ENCODE assay signal across 8 mouse cellular contexts in the genomic region with DNA sequence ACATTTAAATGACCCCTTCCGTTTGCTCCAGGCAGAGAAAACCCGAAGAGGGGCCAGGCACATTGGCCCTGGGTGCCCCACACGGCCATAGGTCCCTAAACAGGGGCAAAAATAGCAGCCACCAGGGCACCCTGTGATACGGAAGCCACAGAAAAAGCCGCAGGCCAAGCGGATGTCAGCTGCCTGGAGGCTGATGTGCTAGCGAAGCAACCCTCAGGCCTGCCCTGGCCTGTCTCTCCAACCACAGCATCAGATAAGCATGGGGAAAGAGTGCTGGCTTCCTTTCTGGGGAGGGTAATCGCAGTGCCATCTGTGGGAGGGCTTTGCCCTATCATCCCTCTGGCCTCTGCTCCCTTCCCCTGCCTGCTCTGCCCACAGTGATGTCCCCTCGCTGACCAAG. TPM values are rescaled to one million over a fixed set of nuclear protein-coding genes. Genes with fewer than 3 reads are reported as not detected.
DNase-seq lines count a peak whose midpoint lies in the region; ATAC-seq and TF ChIP-seq lines count a peak whose summit lies in the region.
"Had no signal": no experiment of that assay in that cellular context is flagged by ENCODE, and none has a peak within 500 bp of the region (broad histone marks: within the 10 kb centered on the region; RNA-seq: fewer than 3 reads in every experiment).

No protein-coding gene starts in this region.

- TF ChIP-seq POLR2A in CH12.LX (IDR thresholded peaks at IDR 0.05; ENCODE audit: low read depth, low read length): no peak

- WGBS in liver, embryonic 12.5 days (ENCODE audit: insufficient replicate concordance): 15% methylated on average over 9 of the region's 9 CpGs
- 87% methylated on average over 9 of the region's 9 CpGs for WGBS in hindbrain, postnatal 0 days

- H3K79me2 ChIP-seq in CH12.LX (replicated peaks; ENCODE audit: control insufficient read depth, extremely low read depth, insufficient read depth, poor library complexity, severe bottlenecking): no peaks in the 10 kb centered on the region

- no peaks in the 10 kb centered on the region for H3K36me3 ChIP-seq in CH12.LX (replicated peaks in 1 of 2; ENCODE audit: control insufficient read depth in 1 of 2, insufficient read depth in 1 of 2, low read length in 1 of 2)
- no peaks in the 10 kb centered on the region for H3K36me3 ChIP-seq in liver, embryonic 12.5 days
- no peaks in the 10 kb centered on the region for H3K36me3 ChIP-seq in hindbrain, postnatal 0 days (ENCODE audit: insufficient read depth, low read length)

- no peaks in the 10 kb centered on the region for H3K9me3 ChIP-seq in CH12.LX (replicated peaks; ENCODE audit: low read length)
- H3K9me3 ChIP-seq in liver, embryonic 12.5 days (replicated peaks): no peaks in the 10 kb centered on the region
- no peaks in the 10 kb centered on the region for H3K9me3 ChIP-seq in hindbrain, postnatal 0 days (ENCODE audit: low read length)

- no peak overlapping the region for H3K4me2 ChIP-seq in CH12.LX (ENCODE audit: insufficient read depth, low read depth, poor library complexity, severe bottlenecking)
- no peak overlapping the region for H3K4me2 ChIP-seq in liver, embryonic 12.5 days
- H3K4me2 ChIP-seq in hindbrain, postnatal 0 days (ENCODE audit: low read depth, low read length): no peak overlapping the region
- H3K4me2 ChIP-seq: hindbrain, embryonic 14.5 days had no signal

- TF ChIP-seq EP300 in CH12.LX (IDR thresholded peaks at IDR 0.05; ENCODE audit: low read length): no peak

- H3K4me3 ChIP-seq in CH12.LX (replicated peaks in 1 of 3; ENCODE audit: low read depth in 2 of 3, low read length in 2 of 3, poor library complexity in 1 of 3): no peak overlapping the region
- no peak overlapping the region for H3K4me3 ChIP-seq in liver, embryonic 12.5 days
- no peak overlapping the region for H3K4me3 ChIP-seq in hindbrain, postnatal 0 days (ENCODE audit: low read length)

- dilution Hi-C loops in CH12.LX (cut with MboI; ENCODE audit: extremely low pct_ligation_motif_present, extremely low pct_unique_long_range_greater_than_20kb, low sequenced_read_pairs): no loop called here

- H3K27ac ChIP-seq in CH12.LX (ENCODE audit: insufficient read depth, low read depth): no peak overlapping the region
- H3K27ac ChIP-seq in liver, embryonic 12.5 days: no peak overlapping the region
- H3K27ac ChIP-seq in hindbrain, postnatal 0 days: no peak overlapping the region
- H3K27ac ChIP-seq: hindbrain, embryonic 14.5 days had no signal

- peak; percentile 75 for ATAC-seq in liver, embryonic 12.5 days
- no peak for ATAC-seq in hindbrain, postnatal 0 days

- in situ Hi-C loops in CH12.LX (cut with MboI; ENCODE audit: low pct_ligation_motif_present, low pct_unique_long_range_greater_than_20kb, low sequenced_read_pairs): no loop called here

- peaks cover 6 to 12% of the 10 kb centered on the region in 2 experiments for H3K4me1 ChIP-seq in CH12.LX (ENCODE audit: control insufficient read depth in 1 of 2, insufficient read depth in 2 of 2)
- peaks cover 16% of the 10 kb centered on the region for H3K4me1 ChIP-seq in liver, embryonic 12.5 days
- peaks cover 12% of the 10 kb centered on the region; the same call in 1 of the 2 replicates for H3K4me1 ChIP-seq in hindbrain, postnatal 0 days (ENCODE audit: insufficient read depth, low read length)

- no peak overlapping the region for H3K9ac ChIP-seq in CH12.LX (ENCODE audit: insufficient read depth, low read depth)
- no peak overlapping the region for H3K9ac ChIP-seq in liver, embryonic 12.5 days
- H3K9ac ChIP-seq in hindbrain, postnatal 0 days (replicated peaks; ENCODE audit: low read length): no peak overlapping the region
- H3K9ac ChIP-seq: hindbrain, embryonic 14.5 days had no signal

- TF ChIP-seq CTCF in CH12.LX (conservative IDR thresholded peaks at IDR 0.05 in 1 of 2, IDR thresholded peaks at IDR 0.05 in 1 of 2; ENCODE audit: low read depth in 2 of 2, low read length in 2 of 2): no peak
- no peak for TF ChIP-seq CTCF in hindbrain, postnatal 0 days (IDR thresholded peaks at IDR 0.05; ENCODE audit: low read depth)

- DNase-seq in CD4-positive helper T cell, adult 2 months (ENCODE audit: low read depth, low spot score): peak; percentile 87
- peak; percentile 52 for DNase-seq in CH12.LX (ENCODE audit: extremely low read depth)
- DNase-seq in spleen, postnatal 36 days (ENCODE audit: low spot score in 2 of 2): peak; percentile 35 to 50
- no peak for DNase-seq in retina, embryonic 14.5 days (ENCODE audit: low spot score)
- no peak for DNase-seq in hindbrain, postnatal 0 days (ENCODE audit: low spot score)
- DNase-seq in cerebellum, adult 9-11 months: no peak

- no peak for TF ChIP-seq RAD21 in CH12.LX (IDR thresholded peaks at IDR 0.05; ENCODE audit: low read depth, low read length)

- peaks cover 98% of the 10 kb centered on the region for H3K27me3 ChIP-seq in CH12.LX (replicated peaks)
- H3K27me3 ChIP-seq in liver, embryonic 12.5 days (replicated peaks): peaks cover 60% of the 10 kb centered on the region
- no peaks in the 10 kb centered on the region for H3K27me3 ChIP-seq in hindbrain, postnatal 0 days (ENCODE audit: insufficient read depth, low read length)

TF ChIP-seq in CH12.LX, 34 proteins besides CTCF, POLR2A, EP300 and RAD21:
- TF ChIP-seq IRF4 (IDR thresholded peaks at IDR 0.05; ENCODE audit: low read depth, low read length) (no peak), TCF12 (IDR thresholded peaks at IDR 0.05; ENCODE audit: low read depth, low read length) (peak; percentile 51; the same call in 1 of the 2 replicates), ETS1 (conservative IDR thresholded peaks at IDR 0.05; ENCODE audit: low read depth, low read length) (peak; percentile 53), BHLHE40 (IDR thresholded peaks at IDR 0.05; ENCODE audit: low read depth, low read length) (peak; percentile 80), MEF2A (IDR thresholded peaks at IDR 0.05; ENCODE audit: borderline replicate concordance, low read depth, low read length) (peak; percentile 83), USF1 (IDR thresholded peaks at IDR 0.05; ENCODE audit: low read depth, low read length) (no peak), ELF1 (IDR thresholded peaks at IDR 0.05; ENCODE audit: low read depth, low read length) (0 out of 2 replicates have a peak, but pooled peaks have one; percentile 5)
TF ChIP-seq in CH12.LX: peak in this region for 5.

RNA-seq across cellular contexts. Expression of a gene that starts 26.1 kb away (rescaled TPM):
- total RNA-seq in CH12.LX (2012; rRNA removed) (not detected in 2 replicates), CH12.LX (2014; rRNA removed) (not detected in 2 replicates)
- polyA plus RNA-seq in CH12.LX (2012; ENCODE audit: insufficient read length, low read depth): not detected in 2 replicates
- 0.99 and 1.2 TPM in 2 replicates for polyA plus RNA-seq in liver, embryonic 12.5 days (2016; fragmentation: Nextera tagmentation; extraction: Ambion mirVana)
- 4.3 and 5.0 TPM in 2 replicates for total RNA-seq in hindbrain, postnatal 0 days (2014; rRNA removed)
- polyA plus RNA-seq in hindbrain, postnatal 0 days (2015; fragmentation: Nextera tagmentation; extraction: Ambion mirVana): 15.2 and 19.1 TPM in 2 replicates

Comparison
In these comparisons a context has a peak if more than half of its experiments do, and no peak if none do; other contexts are left out.
1. DNase-seq: peak in CD4-positive helper T cell, adult 2 months (single experiment), CH12.LX (single experiment) and spleen, postnatal 36 days (2 of 2); none in retina, embryonic 14.5 days (single experiment), hindbrain, postnatal 0 days (single experiment) and cerebellum, adult 9-11 months (single experiment).